Mouse (Mus musculus) adrenal gland, postnatal 36 days (tissue): ENCODE data around the gene Tmem63a. TPM values are rescaled to one million over a fixed set of nuclear protein-coding genes. Genes with fewer than 3 reads are reported as not detected.

ENCODE experiments used
- DNase-seq, 2 experiments: peaks; one replicate each; pipeline ENCODE4 v3.0.0; 2021; ENCODE audit warnings: mixed read lengths in 1 of 2
- long read RNA-seq, 2 experiments: library from polyadenylated mRNA; stranded (forward); transcript quantifications; one replicate each; pipeline ENCODE4 v2.0.0; 2021; ENCODE audit warnings: borderline sequencing depth in 2 of 2
- total RNA-seq, 2 experiments: library from RNA; stranded (reverse); gene quantifications; 2 replicates each; pipeline ENCODE4 v1.2.3; 2021

Tmem63a gene
- total RNA-seq, result 10 to 100 TPM; 52.6 to 80.8 TPM
- long read RNA-seq, experiment 1, transcript Tmem63a-201 (23 exons, 3,306 nt), result major isoform, 5 of 28 reads
- long read RNA-seq, experiment 1, partial matches to known transcripts, result 20 of 28 reads
- long read RNA-seq, experiment 1, other reads (novel, unspliced or antisense), result 3 of 28 reads
- long read RNA-seq, experiment 2, transcript Tmem63a-201 (23 exons, 3,306 nt), result major isoform, 15 of 22 reads
- long read RNA-seq, experiment 2, partial matches to known transcripts, result 6 of 22 reads
- long read RNA-seq, experiment 2, other reads (novel, unspliced or antisense), result 0 of 22 reads

GRCm38 (mm10) chr1:180942166-180943031 is at the start of gene Tmem63a:
Tmem63a (plus strand) TSS chr1:180942344.
- DNase-seq, result peak; percentile 83 to 84

- DNase-seq, result no peak
Observed at GRCm38 (mm10) chr1:180892808-180893207, 49.3 kb upstream of the Tmem63a start, which contains the start of gene Lefty2. Lefty2 (plus strand) TSS chr1:180893108.

GRCm38 (mm10) chr1:180894088-180894987 is 47.8 kb upstream of the Tmem63a start:
- DNase-seq, result peak; percentile 19 to 24

GRCm38 (mm10) chr1:180901107-180901506 is 41.0 kb upstream of the Tmem63a start:
- peak; percentile 20 to 62 for DNase-seq

DNA sequence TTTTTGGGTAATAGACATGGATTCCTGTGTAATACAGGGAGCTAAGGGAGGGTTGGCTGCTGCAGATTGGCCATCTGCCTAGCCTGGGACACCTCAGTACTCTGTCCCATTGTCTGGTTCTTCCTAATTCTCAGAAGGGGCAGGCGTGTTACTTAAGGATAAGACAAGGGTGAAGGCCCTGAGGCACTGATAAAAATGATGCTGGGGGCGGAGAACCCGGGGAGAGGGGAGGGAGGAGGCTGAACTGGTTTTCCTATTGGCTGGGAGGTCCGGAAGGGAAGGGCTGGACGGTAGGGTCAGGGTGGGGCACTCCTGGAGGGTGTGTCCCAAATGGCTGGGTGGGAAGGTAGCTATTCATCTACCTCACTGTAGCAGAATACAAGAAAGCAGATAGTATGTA is 39.2 kb upstream of the Tmem63a start:
- DNase-seq, result no peak

GRCm38 (mm10) chr1:180903666-180904038 is 38.5 kb upstream of the Tmem63a start:
- DNase-seq, result no peak

GRCm38 (mm10) chr1:180904039-180904814 is 37.9 kb upstream of the Tmem63a start, which contains the start of gene Pycr2:
Pycr2 (plus strand) TSS chr1:180904293.
- DNase-seq, result peak; percentile 95 to 96

DNA sequence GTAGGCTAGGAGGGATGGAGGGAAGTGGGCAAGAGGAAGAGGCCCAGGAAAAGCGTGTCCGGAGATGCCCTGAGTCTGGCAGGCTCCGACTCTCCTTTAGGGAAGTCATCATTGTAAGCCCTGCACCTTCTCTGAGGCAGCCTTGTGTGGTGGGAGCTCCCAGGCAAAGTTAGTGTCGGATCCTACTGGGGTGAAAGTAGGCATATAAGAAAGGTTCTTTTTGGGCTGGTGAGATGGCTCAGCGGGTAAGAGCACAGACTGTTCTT is 37.4 kb upstream of the Tmem63a start:
- DNase-seq, result no peak

DNA sequence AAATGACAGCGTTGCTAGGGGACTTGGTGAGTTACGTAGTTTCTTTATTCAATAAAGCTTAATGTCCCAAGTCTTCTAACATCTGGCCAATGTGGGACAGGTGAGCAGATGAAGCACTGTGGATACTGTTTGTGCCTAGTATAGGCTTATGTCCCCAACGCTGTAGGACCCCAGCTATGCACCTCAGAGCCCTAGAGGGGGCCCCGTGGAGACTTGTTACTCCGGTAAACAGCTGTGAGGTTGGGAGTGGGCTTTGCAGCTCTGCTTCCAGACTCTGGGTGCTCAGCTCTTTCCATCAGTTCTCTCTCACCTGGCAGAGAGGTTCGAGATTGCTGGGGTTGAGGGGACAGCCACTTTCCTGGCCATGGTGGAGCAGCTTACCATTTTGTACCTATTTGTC is 36.8 kb upstream of the Tmem63a start:
- DNase-seq, result no peak

DNA sequence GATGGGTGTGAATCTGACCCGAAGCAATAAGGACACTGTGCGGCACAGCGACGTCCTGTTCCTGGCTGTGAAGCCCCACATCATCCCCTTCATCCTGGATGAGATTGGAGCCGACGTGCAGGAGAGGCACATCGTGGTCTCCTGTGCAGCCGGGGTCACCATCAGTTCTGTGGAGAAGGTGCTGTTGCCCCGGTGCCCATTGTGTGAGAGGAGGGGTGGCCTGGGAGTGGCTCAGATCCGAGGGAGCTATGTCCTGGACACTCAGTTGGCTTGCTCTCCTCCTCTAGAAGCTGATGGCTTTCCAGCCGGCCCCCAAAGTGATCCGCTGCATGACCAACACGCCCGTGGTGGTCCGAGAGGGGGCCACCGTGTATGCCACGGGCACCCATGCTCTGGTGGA is 36.3 kb upstream of the Tmem63a start:
- no peak for DNase-seq

DNA sequence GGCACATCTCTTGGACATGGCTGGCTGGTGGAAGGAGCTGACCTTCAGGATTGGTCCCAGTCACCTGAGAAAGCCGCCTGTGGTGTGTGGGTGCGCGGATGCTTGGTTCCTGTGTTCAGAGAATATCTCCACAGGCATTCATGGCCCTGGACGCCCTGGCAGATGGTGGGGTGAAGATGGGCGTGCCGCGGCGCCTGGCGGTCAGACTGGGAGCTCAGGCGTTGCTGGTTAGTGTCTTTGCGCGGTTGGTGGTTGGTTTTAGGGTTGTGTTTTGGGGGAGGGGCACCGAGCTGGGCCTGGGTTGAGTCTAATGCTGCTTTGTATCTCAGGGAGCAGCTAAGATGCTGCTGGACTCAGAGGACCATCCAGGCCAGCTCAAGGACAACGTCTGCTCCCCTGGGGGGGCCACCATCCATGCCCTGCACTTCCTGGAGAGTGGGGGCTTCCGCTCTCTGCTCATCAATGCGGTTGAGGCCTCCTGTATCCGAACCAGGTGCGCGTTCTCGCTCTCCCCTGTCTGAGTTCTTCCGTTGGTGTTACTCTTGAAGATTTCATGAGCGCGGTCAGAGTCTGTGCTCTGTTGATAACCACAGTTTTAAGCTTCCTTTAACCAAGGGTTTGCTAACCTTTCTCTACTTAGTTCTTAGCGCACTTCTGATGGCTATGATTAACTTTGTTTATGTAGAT is 35.5 kb upstream of the Tmem63a start:
- DNase-seq, result no peak

DNA sequence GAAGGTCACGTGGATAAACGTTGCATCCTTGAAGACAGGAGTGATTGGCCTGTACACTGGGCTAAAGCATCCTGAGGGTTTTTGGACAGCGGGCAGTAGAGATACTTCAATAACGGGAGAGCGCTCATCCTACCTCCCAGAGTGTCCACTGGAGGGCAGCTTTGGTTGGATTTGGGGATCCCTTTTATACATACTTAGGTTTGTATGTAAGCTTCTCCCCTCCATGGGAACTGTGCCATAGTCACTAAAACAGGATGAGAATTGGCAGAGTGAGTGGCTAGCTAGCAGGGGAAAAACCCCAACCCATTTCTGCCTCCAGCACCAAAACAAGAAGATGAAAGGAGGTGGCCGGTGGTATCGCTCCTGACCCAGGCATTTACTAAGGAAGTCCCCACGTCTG is 31.0 kb upstream of the Tmem63a start:
- peak in 1 of 2 experiments; percentile 44 for DNase-seq

GRCm38 (mm10) chr1:180911653-180912287 is 30.4 kb upstream of the Tmem63a start:
- DNase-seq, result no peak

DNA sequence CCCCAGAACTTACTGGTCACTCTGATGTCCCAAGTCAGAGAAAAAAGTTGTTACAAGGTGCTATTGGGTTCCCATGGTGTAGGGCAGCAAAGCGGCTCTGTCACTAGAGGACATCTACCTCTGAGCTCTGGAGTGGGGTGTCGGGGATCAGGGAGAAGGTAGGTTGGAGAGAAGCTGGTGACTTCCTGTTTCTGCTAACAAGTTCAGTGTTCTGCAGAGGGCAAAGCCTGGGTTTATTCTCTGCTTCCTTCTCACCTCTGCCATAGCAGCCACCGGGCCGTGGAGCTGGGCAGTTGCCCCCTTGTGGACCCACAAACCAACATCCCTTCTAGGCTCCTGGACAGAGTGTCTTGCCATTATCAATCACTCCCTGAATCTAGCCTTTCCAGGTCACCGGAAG is 29.4 kb upstream of the Tmem63a start:
- DNase-seq, result no peak

DNA sequence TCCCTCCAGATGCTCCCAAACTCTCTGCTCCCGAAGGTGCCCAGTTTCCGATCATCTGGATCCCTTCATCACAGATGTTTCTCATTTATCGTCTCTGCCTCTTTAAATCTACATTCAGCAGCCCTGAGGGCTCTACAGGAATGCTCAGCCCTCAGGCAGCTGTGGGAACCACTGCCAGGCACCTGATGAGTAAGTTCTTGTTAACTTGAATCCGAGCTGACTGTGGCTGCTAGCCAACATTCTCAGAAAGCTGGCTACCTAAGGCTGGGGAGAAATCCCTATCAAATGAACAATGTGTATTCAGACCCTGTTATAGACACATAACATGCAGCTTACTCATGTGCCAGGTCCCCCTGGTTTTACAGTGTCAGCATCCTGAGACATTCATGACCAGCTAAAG is 28.3 kb upstream of the Tmem63a start:
- DNase-seq, result no peak

DNA sequence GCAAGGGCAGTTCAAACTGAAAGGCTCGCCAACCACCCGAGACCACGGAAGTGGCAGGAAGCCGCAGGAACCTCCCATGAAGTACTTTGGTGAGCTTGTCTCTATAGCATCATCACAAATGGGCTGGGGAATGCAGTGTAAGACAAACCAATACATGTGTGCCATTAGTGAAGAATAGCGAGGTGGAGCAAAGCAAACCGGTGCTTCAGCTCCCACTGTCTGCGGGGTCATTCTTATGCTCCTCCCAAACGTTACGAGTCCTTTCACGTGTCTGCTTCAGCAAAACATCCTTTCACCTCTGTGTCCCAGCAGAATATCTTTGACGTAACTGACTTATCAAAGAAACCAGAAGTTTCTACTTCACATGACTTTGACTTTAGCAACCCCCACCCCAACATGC is 25.7 kb upstream of the Tmem63a start:
- DNase-seq, result no peak

- DNase-seq, result no peak
Observed at GRCm38 (mm10) chr1:180917053-180917452, 25.1 kb upstream of the Tmem63a start.

DNA sequence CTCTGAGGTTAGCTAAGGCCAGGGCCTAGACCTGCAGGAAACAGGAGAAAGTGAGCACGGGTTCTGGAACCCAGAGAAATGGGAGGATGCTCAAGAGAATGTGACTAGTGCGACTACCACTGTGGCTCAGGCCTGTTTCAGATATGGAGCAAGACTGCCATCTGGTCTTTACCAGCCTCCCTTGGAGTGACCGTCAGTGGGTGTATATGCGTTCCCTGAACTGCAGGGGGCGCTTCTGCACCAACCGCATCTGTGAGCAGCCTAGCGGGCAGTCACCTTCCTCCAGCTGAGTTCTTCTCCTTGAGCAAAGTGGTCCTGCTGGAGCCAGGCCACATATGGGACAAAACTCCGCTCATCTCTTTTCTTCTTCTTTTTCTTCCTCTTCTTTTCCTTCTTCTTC is 22.5 kb upstream of the Tmem63a start:
- peak; percentile 48 to 63 for DNase-seq

GRCm38 (mm10) chr1:180922273-180923048 is 19.7 kb upstream of the Tmem63a start:
- DNase-seq, result no peak

- no peak for DNase-seq
Observed at GRCm38 (mm10) chr1:180924737-180925136, 17.4 kb upstream of the Tmem63a start.
